ENCODE assay signal across 23 mouse cellular contexts in the genomic region with DNA sequence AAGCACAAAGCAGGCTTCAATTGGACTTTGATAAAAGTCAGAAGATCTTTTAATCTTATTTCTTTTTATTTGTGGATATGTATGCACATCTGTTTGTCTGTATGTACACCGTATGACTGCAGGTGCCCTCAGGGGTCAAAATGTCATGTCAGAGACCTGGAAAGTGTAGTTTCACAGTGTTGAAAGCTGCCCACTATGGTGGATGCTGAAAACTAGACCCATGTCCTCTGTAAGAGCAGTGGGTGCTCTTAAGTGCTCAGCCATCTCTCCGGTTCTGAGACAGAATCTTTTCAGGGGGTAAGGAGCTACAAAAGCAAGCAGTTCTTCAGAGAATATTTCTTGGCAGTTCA.
DNase-seq lines count a peak whose midpoint lies in the region; ATAC-seq and TF ChIP-seq lines count a peak whose summit lies in the region.
"Had no signal": no experiment of that assay in that cellular context is flagged by ENCODE, and none has a peak within 500 bp of the region (broad histone marks: within the 10 kb centered on the region; RNA-seq: fewer than 3 reads in every experiment).

No protein-coding gene starts in this region.

- no peaks in the 10 kb centered on the region for H3K9me3 ChIP-seq in hindbrain, embryonic 12.5 days (replicated peaks)
- no peaks in the 10 kb centered on the region for H3K9me3 ChIP-seq in hindbrain, embryonic 10.5 days
- H3K9me3 ChIP-seq in midbrain, embryonic 12.5 days: no peaks in the 10 kb centered on the region
- no peaks in the 10 kb centered on the region for H3K9me3 ChIP-seq in midbrain, embryonic 16.5 days (replicated peaks; ENCODE audit: control insufficient read depth, low read length, poor library complexity, severe bottlenecking)
- H3K9me3 ChIP-seq in forebrain, postnatal 0 days (ENCODE audit: low read length): no peaks in the 10 kb centered on the region
- H3K9me3 ChIP-seq: embryonic facial prominence, embryonic 13.5 days; heart, embryonic 13.5 days; limb, embryonic 13.5 days; lung, embryonic 15.5 days had no signal

- no peak for DNase-seq in hindbrain, embryonic 10.5 days (ENCODE audit: low spot score)
- no peak for DNase-seq in forebrain, postnatal 0 days
- DNase-seq in left cerebral cortex, adult 9 months (ENCODE audit: low spot score in 2 of 2): no peak
- DNase-seq: adrenal gland, adult 2 months; adrenal gland, postnatal 36 days; B cell, adult 2 months; gastrocnemius, postnatal 10 days; kidney, postnatal 4 days; layer of hippocampus, postnatal 36 days; right cerebral cortex, postnatal 4 days; thymus, adult 2 months; thymus, postnatal 36 days had no signal

- H3K4me1 ChIP-seq in hindbrain, embryonic 12.5 days: no peaks in the 10 kb centered on the region
- no peaks in the 10 kb centered on the region for H3K4me1 ChIP-seq in hindbrain, embryonic 10.5 days (replicated peaks)
- H3K4me1 ChIP-seq in midbrain, embryonic 12.5 days: no peaks in the 10 kb centered on the region
- H3K4me1 ChIP-seq in midbrain, embryonic 16.5 days (ENCODE audit: control insufficient read depth, insufficient read depth, low read length): no peaks in the 10 kb centered on the region
- H3K4me1 ChIP-seq in forebrain, postnatal 0 days (ENCODE audit: insufficient read depth): no peaks in the 10 kb centered on the region
- H3K4me1 ChIP-seq: limb, embryonic 13.5 days; lung, embryonic 15.5 days had no signal

- H3K27ac ChIP-seq in hindbrain, embryonic 12.5 days: no peak overlapping the region
- no peak overlapping the region for H3K27ac ChIP-seq in hindbrain, embryonic 10.5 days
- H3K27ac ChIP-seq in midbrain, embryonic 12.5 days (replicated peaks): no peak overlapping the region
- no peak overlapping the region for H3K27ac ChIP-seq in midbrain, embryonic 16.5 days (ENCODE audit: low read length)
- no peak overlapping the region for H3K27ac ChIP-seq in forebrain, postnatal 0 days (ENCODE audit: low read depth, low read length)
- H3K27ac ChIP-seq: embryonic facial prominence, embryonic 13.5 days; heart, embryonic 13.5 days; kidney, postnatal 0 days; limb, embryonic 13.5 days; lung, embryonic 15.5 days had no signal

- no peaks in the 10 kb centered on the region for H3K27me3 ChIP-seq in hindbrain, embryonic 12.5 days
- H3K27me3 ChIP-seq in hindbrain, embryonic 10.5 days (ENCODE audit: insufficient read depth, poor library complexity, severe bottlenecking): no peaks in the 10 kb centered on the region
- H3K27me3 ChIP-seq in midbrain, embryonic 12.5 days: no peaks in the 10 kb centered on the region
- H3K27me3 ChIP-seq in midbrain, embryonic 16.5 days (ENCODE audit: control insufficient read depth, insufficient read depth, low read depth, low read length): no peaks in the 10 kb centered on the region
- H3K27me3 ChIP-seq in forebrain, postnatal 0 days (ENCODE audit: insufficient read depth, low read length): no peaks in the 10 kb centered on the region
- H3K27me3 ChIP-seq: embryonic facial prominence, embryonic 13.5 days; heart, embryonic 13.5 days; limb, embryonic 13.5 days; lung, embryonic 15.5 days had no signal

- TF ChIP-seq CTCF in forebrain, postnatal 0 days (IDR thresholded peaks at IDR 0.05; ENCODE audit: low read depth): no peak

- ATAC-seq in hindbrain, embryonic 12.5 days (ENCODE audit: low FRiP score): 0 out of 2 replicates have a peak, but pooled peaks have one; percentile 16
- ATAC-seq in midbrain, embryonic 12.5 days (ENCODE audit: low FRiP score, low read depth): peak; percentile 55; the same call in 1 of the 2 replicates
- no peak for ATAC-seq in midbrain, embryonic 16.5 days
- ATAC-seq in forebrain, postnatal 0 days: 0 out of 2 replicates have a peak, but pooled peaks have one; percentile 6
- ATAC-seq in megakaryocyte, adult 5-6 weeks (ENCODE audit: poor library complexity, severe bottlenecking): 0 out of 2 replicates have a peak, but pooled peaks have one; percentile 18
- ATAC-seq: activated CD4-positive, CD25-positive, alpha-beta regulatory T cell, adult 4 months had no signal

- no peaks in the 10 kb centered on the region for H3K36me3 ChIP-seq in hindbrain, embryonic 12.5 days
- no peaks in the 10 kb centered on the region for H3K36me3 ChIP-seq in hindbrain, embryonic 10.5 days
- no peaks in the 10 kb centered on the region for H3K36me3 ChIP-seq in midbrain, embryonic 12.5 days
- no peaks in the 10 kb centered on the region for H3K36me3 ChIP-seq in midbrain, embryonic 16.5 days (ENCODE audit: control insufficient read depth, insufficient read depth, low read length)
- H3K36me3 ChIP-seq in forebrain, postnatal 0 days (ENCODE audit: insufficient read depth): no peaks in the 10 kb centered on the region
- H3K36me3 ChIP-seq: embryonic facial prominence, embryonic 13.5 days; heart, embryonic 13.5 days; limb, embryonic 13.5 days; lung, embryonic 15.5 days had no signal

- H3K9ac ChIP-seq in hindbrain, embryonic 12.5 days: no peak overlapping the region
- H3K9ac ChIP-seq in midbrain, embryonic 12.5 days (replicated peaks): no peak overlapping the region
- H3K9ac ChIP-seq in midbrain, embryonic 16.5 days (ENCODE audit: low read depth, low read length): no peak overlapping the region
- H3K9ac ChIP-seq in forebrain, postnatal 0 days: no peak overlapping the region
- H3K9ac ChIP-seq: embryonic facial prominence, embryonic 13.5 days; heart, embryonic 13.5 days; limb, embryonic 13.5 days; lung, embryonic 15.5 days had no signal

- no peak overlapping the region for H3K4me2 ChIP-seq in hindbrain, embryonic 12.5 days (replicated peaks)
- H3K4me2 ChIP-seq in midbrain, embryonic 12.5 days (replicated peaks): no peak overlapping the region
- no peak overlapping the region for H3K4me2 ChIP-seq in midbrain, embryonic 16.5 days (ENCODE audit: low read length)
- H3K4me2 ChIP-seq in forebrain, postnatal 0 days (ENCODE audit: low read depth): no peak overlapping the region
- H3K4me2 ChIP-seq: embryonic facial prominence, embryonic 13.5 days; heart, embryonic 13.5 days; limb, embryonic 13.5 days; liver, embryonic 11.5 days; lung, embryonic 15.5 days had no signal

- H3K4me3 ChIP-seq in hindbrain, embryonic 12.5 days: no peak overlapping the region
- H3K4me3 ChIP-seq in hindbrain, embryonic 10.5 days: no peak overlapping the region
- no peak overlapping the region for H3K4me3 ChIP-seq in midbrain, embryonic 12.5 days
- no peak overlapping the region for H3K4me3 ChIP-seq in midbrain, embryonic 16.5 days (ENCODE audit: low read depth, low read length)
- H3K4me3 ChIP-seq in forebrain, postnatal 0 days (ENCODE audit: low read depth, low read length): no peak overlapping the region
- H3K4me3 ChIP-seq: embryonic facial prominence, embryonic 13.5 days; heart, embryonic 13.5 days; limb, embryonic 13.5 days; lung, embryonic 15.5 days had no signal

- WGBS in hindbrain, embryonic 12.5 days: 83% methylated on average over 2 of the region's 2 CpGs
- WGBS in hindbrain, embryonic 10.5 days: 81% methylated on average over 2 of the region's 2 CpGs
- WGBS in midbrain, embryonic 12.5 days: 97% methylated on average over 2 of the region's 2 CpGs
- 86% methylated on average over 2 of the region's 2 CpGs for WGBS in midbrain, embryonic 16.5 days
- WGBS in forebrain, postnatal 0 days: 89% methylated on average over 2 of the region's 2 CpGs
